ENCODE assay signal across 12 mouse cellular contexts in genomic region chr13:6529074-6529473, GRCm38 (mm10). TPM values are rescaled to one million over a fixed set of nuclear protein-coding genes. Genes with fewer than 3 reads are reported as not detected.
DNase-seq lines count a peak whose midpoint lies in the region; ATAC-seq and TF ChIP-seq lines count a peak whose summit lies in the region.
"Had no signal": no experiment of that assay in that cellular context is flagged by ENCODE, and none has a peak within 500 bp of the region (broad histone marks: within the 10 kb centered on the region; RNA-seq: fewer than 3 reads in every experiment).

No protein-coding gene starts in this region.

- no peaks in the 10 kb centered on the region for H3K36me3 ChIP-seq in hindbrain, postnatal 0 days (ENCODE audit: insufficient read depth, low read length)
- no peaks in the 10 kb centered on the region for H3K36me3 ChIP-seq in hindbrain, embryonic 11.5 days (ENCODE audit: control insufficient read depth, insufficient read depth, low read length)
- H3K36me3 ChIP-seq: heart, embryonic 10.5 days; lung, embryonic 15.5 days had no signal

- H3K9ac ChIP-seq in hindbrain, postnatal 0 days (replicated peaks; ENCODE audit: low read length): no peak overlapping the region
- H3K9ac ChIP-seq in hindbrain, embryonic 11.5 days (ENCODE audit: low read depth, low read length): no peak overlapping the region
- H3K9ac ChIP-seq: lung, embryonic 15.5 days had no signal

- no peaks in the 10 kb centered on the region for H3K4me1 ChIP-seq in hindbrain, postnatal 0 days (ENCODE audit: insufficient read depth, low read length)
- no peaks in the 10 kb centered on the region for H3K4me1 ChIP-seq in hindbrain, embryonic 11.5 days (replicated peaks; ENCODE audit: control insufficient read depth, insufficient read depth, low read length)
- H3K4me1 ChIP-seq: heart, embryonic 10.5 days; lung, embryonic 15.5 days had no signal

- peak; percentile 78; the same call in 1 of the 2 replicates for ATAC-seq in hindbrain, postnatal 0 days
- ATAC-seq in hindbrain, embryonic 11.5 days (ENCODE audit: low FRiP score): no peak
- ATAC-seq: activated CD4-positive, CD25-positive, alpha-beta regulatory T cell, adult 4 months had no signal

- H3K4me3 ChIP-seq in hindbrain, postnatal 0 days (ENCODE audit: low read length): no peak overlapping the region
- H3K4me3 ChIP-seq in hindbrain, embryonic 11.5 days (ENCODE audit: low read depth, low read length): no peak overlapping the region
- H3K4me3 ChIP-seq: heart, embryonic 10.5 days; lung, embryonic 15.5 days had no signal

- no peaks in the 10 kb centered on the region for H3K9me3 ChIP-seq in hindbrain, postnatal 0 days (ENCODE audit: low read length)
- H3K9me3 ChIP-seq in hindbrain, embryonic 11.5 days (ENCODE audit: control insufficient read depth, low read length): no peaks in the 10 kb centered on the region
- H3K9me3 ChIP-seq: heart, embryonic 10.5 days; lung, embryonic 15.5 days had no signal

- peak; percentile 71 for TF ChIP-seq CTCF in hindbrain, postnatal 0 days (IDR thresholded peaks at IDR 0.05; ENCODE audit: low read depth)

- peak; percentile 48 for DNase-seq in adrenal gland, postnatal 14 days
- no peak for DNase-seq in adrenal gland, postnatal 4 days (ENCODE audit: low spot score in 2 of 2)
- peak; percentile 70 for DNase-seq in hindbrain, postnatal 0 days (ENCODE audit: low spot score)
- DNase-seq in hindbrain, embryonic 11.5 days (ENCODE audit: low spot score): no peak
- DNase-seq in right cerebral cortex, adult 18-20 months: peak; percentile 33
- DNase-seq in right cerebral cortex, postnatal 36 days (ENCODE audit: low spot score in 2 of 2): no peak
- no peak for DNase-seq in spleen, postnatal 14 days (ENCODE audit: low spot score in 2 of 2)
- no peak for DNase-seq in embryo, embryonic 11 days
- DNase-seq: thymus, postnatal 36 days had no signal

- no peak overlapping the region for H3K4me2 ChIP-seq in hindbrain, postnatal 0 days (ENCODE audit: low read depth, low read length)
- H3K4me2 ChIP-seq in hindbrain, embryonic 11.5 days (replicated peaks; ENCODE audit: low read depth, low read length): no peak overlapping the region
- H3K4me2 ChIP-seq: lung, embryonic 15.5 days had no signal

- no peak overlapping the region for H3K27ac ChIP-seq in hindbrain, postnatal 0 days
- H3K27ac ChIP-seq in hindbrain, embryonic 11.5 days (ENCODE audit: low read depth, low read length): no peak overlapping the region
- H3K27ac ChIP-seq: heart, embryonic 10.5 days; lung, embryonic 15.5 days had no signal

- no peaks in the 10 kb centered on the region for H3K27me3 ChIP-seq in hindbrain, postnatal 0 days (ENCODE audit: insufficient read depth, low read length)
- H3K27me3 ChIP-seq in hindbrain, embryonic 11.5 days (ENCODE audit: control insufficient read depth, insufficient read depth, low read length): no peaks in the 10 kb centered on the region
- H3K27me3 ChIP-seq: lung, embryonic 15.5 days had no signal

RNA-seq across cellular contexts. Expression of gene Pitrm1, which starts 18.9 kb away (rescaled TPM):
- total RNA-seq in adrenal gland, postnatal 14 days (2021): 146 and 149 TPM in 2 replicates
- 100 to 1,000 TPM; 147 to 158 TPM for total RNA-seq in adrenal gland, postnatal 4 days (2021)
- total RNA-seq in hindbrain, postnatal 0 days (2014; rRNA removed): 28.8 and 37.4 TPM in 2 replicates
- polyA plus RNA-seq in hindbrain, postnatal 0 days (2015; fragmentation: Nextera tagmentation; extraction: Ambion mirVana): 30.7 and 33.9 TPM in 2 replicates
- polyA plus RNA-seq in hindbrain, embryonic 11.5 days (2014; fragmentation: Nextera tagmentation; extraction: Ambion mirVana): 91.9 and 98.7 TPM in 2 replicates

Comparison
In these comparisons a context has a peak if more than half of its experiments do, and no peak if none do; other contexts are left out.
1. DNase-seq: peak in adrenal gland, postnatal 14 days (single experiment), hindbrain, postnatal 0 days (single experiment) and right cerebral cortex, adult 18-20 months (single experiment); none in adrenal gland, postnatal 4 days (0 of 2), hindbrain, embryonic 11.5 days (single experiment), right cerebral cortex, postnatal 36 days (0 of 2), spleen, postnatal 14 days (0 of 2) and embryo, embryonic 11 days (single experiment).